Comparison of ENCODE assay signal across 8 mouse cellular contexts in the genomic region with DNA sequence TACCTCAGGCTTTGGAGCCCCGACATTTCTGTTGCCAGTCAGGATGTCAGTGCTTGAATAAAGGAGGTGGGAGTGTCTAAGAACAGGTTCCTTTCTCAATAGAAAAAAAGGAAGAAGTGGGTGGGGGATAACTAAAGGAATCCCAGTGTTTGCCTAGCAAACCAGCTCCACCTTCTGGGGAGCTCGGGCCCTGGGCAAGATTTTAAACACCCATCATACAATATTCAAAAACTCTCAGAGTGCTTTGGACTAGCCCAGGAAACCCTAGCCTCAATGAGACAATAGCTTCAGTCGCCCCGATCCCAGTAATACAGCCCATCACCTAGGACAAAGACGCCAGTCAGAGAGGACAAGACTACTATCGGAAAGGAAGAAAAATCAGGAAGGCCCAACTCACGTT. TPM values are rescaled to one million over a fixed set of nuclear protein-coding genes. Genes with fewer than 3 reads are reported as not detected.
A peak's percentile ranks its signal among the peaks of the same experiment; 100 is the strongest.
DNase-seq lines count a peak whose midpoint lies in the region; ATAC-seq and TF ChIP-seq lines count a peak whose summit lies in the region.

No protein-coding gene starts in this region.

- H3K79me2 ChIP-seq in CH12.LX (replicated peaks; ENCODE audit: control insufficient read depth, extremely low read depth, insufficient read depth, poor library complexity, severe bottlenecking): no peaks in the 10 kb centered on the region

- no peak for TF ChIP-seq EP300 in CH12.LX (IDR thresholded peaks at IDR 0.05; ENCODE audit: low read length)

- dilution Hi-C loops in CH12.LX (cut with MboI; ENCODE audit: extremely low pct_ligation_motif_present, extremely low pct_unique_long_range_greater_than_20kb, low sequenced_read_pairs): no loop called here

- intact Hi-C loops in heart, postnatal 10 days (cut with DNase I): loop anchor here (2.0 to 5.0 kb wide), 2 partner anchors 165 to 443 kb away; partner anchors contain the start of gene Thsd4

- WGBS in heart, embryonic 13.5 days: 6% methylated on average over 7 of the region's 7 CpGs
- WGBS in intestine, postnatal 0 days: 2% methylated on average over 7 of the region's 7 CpGs
- 1% methylated on average over 7 of the region's 7 CpGs for WGBS in midbrain, embryonic 11.5 days

- H3K36me3 ChIP-seq in heart, embryonic 13.5 days: peaks cover 14% of the 10 kb centered on the region
- peaks cover 0 to 7% of the 10 kb centered on the region in 2 experiments for H3K36me3 ChIP-seq in CH12.LX (replicated peaks in 1 of 2; ENCODE audit: control insufficient read depth in 1 of 2, insufficient read depth in 1 of 2, low read length in 1 of 2)
- H3K36me3 ChIP-seq in intestine, postnatal 0 days (ENCODE audit: control insufficient read depth, insufficient read depth): no peaks in the 10 kb centered on the region
- H3K36me3 ChIP-seq in midbrain, embryonic 11.5 days (ENCODE audit: control insufficient read depth, insufficient read depth, low read length): no peaks in the 10 kb centered on the region

- peak overlapping the region; percentile 78 for H3K9ac ChIP-seq in heart, embryonic 13.5 days
- peak overlapping the region; percentile 0; the same call in 1 of the 2 replicates for H3K9ac ChIP-seq in CH12.LX (ENCODE audit: insufficient read depth, low read depth)
- H3K9ac ChIP-seq in intestine, postnatal 0 days (ENCODE audit: low read depth, low read length): 0 out of 2 replicates have a peak overlapping the region, but pooled peaks have one; percentile 5
- peak overlapping the region; percentile 55 for H3K9ac ChIP-seq in midbrain, embryonic 11.5 days (ENCODE audit: low read length)

- DNase-seq in heart, postnatal 10 days: no peak
- DNase-seq in CH12.LX (ENCODE audit: extremely low read depth): peak; percentile 31
- no peak for DNase-seq in midbrain, embryonic 11.5 days (ENCODE audit: low spot score, missing footprints)
- DNase-seq in adrenal gland, adult 2 months: no peak
- no peak for DNase-seq in spleen, adult 12 weeks (ENCODE audit: low spot score)

- no peaks in the 10 kb centered on the region for H3K9me3 ChIP-seq in heart, embryonic 13.5 days
- peaks cover 5% of the 10 kb centered on the region for H3K9me3 ChIP-seq in CH12.LX (replicated peaks; ENCODE audit: low read length)
- no peaks in the 10 kb centered on the region for H3K9me3 ChIP-seq in intestine, postnatal 0 days (ENCODE audit: control insufficient read depth)
- no peaks in the 10 kb centered on the region for H3K9me3 ChIP-seq in midbrain, embryonic 11.5 days (ENCODE audit: control insufficient read depth, low read length)

- peak; percentile 33 for TF ChIP-seq RAD21 in CH12.LX (IDR thresholded peaks at IDR 0.05; ENCODE audit: low read depth, low read length)

- no peaks in the 10 kb centered on the region for H3K27me3 ChIP-seq in heart, embryonic 13.5 days (replicated peaks)
- H3K27me3 ChIP-seq in CH12.LX (replicated peaks): no peaks in the 10 kb centered on the region
- no peaks in the 10 kb centered on the region for H3K27me3 ChIP-seq in intestine, postnatal 0 days (replicated peaks; ENCODE audit: control insufficient read depth, insufficient read depth, low read length)
- H3K27me3 ChIP-seq in midbrain, embryonic 11.5 days (ENCODE audit: control insufficient read depth, insufficient read depth, low read length): no peaks in the 10 kb centered on the region

- no peak for ATAC-seq in heart, embryonic 13.5 days (ENCODE audit: extremely low read depth, insufficient number of reproducible peaks, low FRiP score, low TSS enrichment)
- no peak for ATAC-seq in intestine, postnatal 0 days
- ATAC-seq in midbrain, embryonic 11.5 days (ENCODE audit: low FRiP score): peak; percentile 71

- in situ Hi-C loops in CH12.LX (cut with MboI; ENCODE audit: low pct_ligation_motif_present, low pct_unique_long_range_greater_than_20kb, low sequenced_read_pairs): no loop called here

- no peak for TF ChIP-seq POLR2A in CH12.LX (IDR thresholded peaks at IDR 0.05; ENCODE audit: low read depth, low read length)
- peak; percentile 12; the same call in 1 of the 2 replicates for TF ChIP-seq POLR2A in cortical plate, adult 2 months (IDR thresholded peaks at IDR 0.05; ENCODE audit: extremely low read depth, insufficient read depth, low read length)

- peaks cover 11% of the 10 kb centered on the region for H3K4me1 ChIP-seq in heart, embryonic 13.5 days
- H3K4me1 ChIP-seq in CH12.LX (ENCODE audit: control insufficient read depth in 1 of 2, insufficient read depth in 2 of 2): peaks cover 0 to 11% of the 10 kb centered on the region in 2 experiments; a peak in 1 of 4 replicates
- H3K4me1 ChIP-seq in cortical plate, adult 2 months (ENCODE audit: control insufficient read depth, insufficient read depth, low read length): peaks cover 5% of the 10 kb centered on the region; the same call in 1 of the 2 replicates
- no peaks in the 10 kb centered on the region for H3K4me1 ChIP-seq in intestine, postnatal 0 days (replicated peaks; ENCODE audit: control insufficient read depth, insufficient read depth, low read length)
- peaks cover 5% of the 10 kb centered on the region; the same call in 1 of the 2 replicates for H3K4me1 ChIP-seq in midbrain, embryonic 11.5 days (ENCODE audit: control insufficient read depth, insufficient read depth, low read length)

- TF ChIP-seq CTCF in CH12.LX (conservative IDR thresholded peaks at IDR 0.05 in 1 of 2, IDR thresholded peaks at IDR 0.05 in 1 of 2; ENCODE audit: low read depth in 2 of 2, low read length in 2 of 2): peak in 1 of 2 experiments; percentile 38; a peak in 2 of 4 replicates
- peak; percentile 28; the same call in 1 of the 2 replicates for TF ChIP-seq CTCF in cortical plate, adult 2 months (IDR thresholded peaks at IDR 0.05; ENCODE audit: extremely low read depth, insufficient read depth, low read length)
- peak; percentile 60 for TF ChIP-seq CTCF in intestine, postnatal 0 days (IDR thresholded peaks at IDR 0.05; ENCODE audit: low read depth)

- H3K27ac ChIP-seq in heart, embryonic 13.5 days (replicated peaks): peak overlapping the region; percentile 71
- no peak overlapping the region for H3K27ac ChIP-seq in CH12.LX (ENCODE audit: insufficient read depth, low read depth)
- peak overlapping the region; percentile 26 for H3K27ac ChIP-seq in cortical plate, adult 2 months (ENCODE audit: insufficient read depth, low read length)
- peak overlapping the region; percentile 47 for H3K27ac ChIP-seq in intestine, postnatal 0 days (ENCODE audit: low read depth, low read length)
- peak overlapping the region; percentile 98 for H3K27ac ChIP-seq in midbrain, embryonic 11.5 days (ENCODE audit: low read depth, low read length)

- H3K4me2 ChIP-seq in heart, embryonic 13.5 days: peak overlapping the region; percentile 79
- peak overlapping the region; percentile 35 for H3K4me2 ChIP-seq in CH12.LX (ENCODE audit: insufficient read depth, low read depth, poor library complexity, severe bottlenecking)
- peak overlapping the region; percentile 67 for H3K4me2 ChIP-seq in intestine, postnatal 0 days (replicated peaks; ENCODE audit: low read depth)
- peak overlapping the region; percentile 64 for H3K4me2 ChIP-seq in midbrain, embryonic 11.5 days

- peak overlapping the region; percentile 77 for H3K4me3 ChIP-seq in heart, embryonic 13.5 days
- peak overlapping the region; percentile 64 to 85 (median 74) for H3K4me3 ChIP-seq in CH12.LX (replicated peaks in 1 of 3; ENCODE audit: low read depth in 2 of 3, low read length in 2 of 3, poor library complexity in 1 of 3)
- H3K4me3 ChIP-seq in cortical plate, adult 2 months (ENCODE audit: insufficient read depth, low read length): peak overlapping the region; percentile 63
- peak overlapping the region; percentile 60 for H3K4me3 ChIP-seq in intestine, postnatal 0 days (ENCODE audit: low read depth, low read length)
- H3K4me3 ChIP-seq in midbrain, embryonic 11.5 days (ENCODE audit: low read depth, low read length): peak overlapping the region; percentile 47

TF ChIP-seq in CH12.LX, 34 proteins besides CTCF, POLR2A, EP300 and RAD21:
- TF ChIP-seq ZNF384 (IDR thresholded peaks at IDR 0.05; ENCODE audit: low read depth, low read length) (peak; percentile 58; the same call in 1 of the 2 replicates), MYC (IDR thresholded peaks at IDR 0.05; ENCODE audit: low read depth, low read length) (no peak)

RNA-seq across cellular contexts. Expression of gene Lrrc49, which starts 0.5 kb away (rescaled TPM):
- 8.2 and 8.9 TPM in 2 replicates for polyA plus RNA-seq in heart, embryonic 13.5 days (2015; fragmentation: Nextera tagmentation; extraction: Ambion mirVana)
- 1 to 10 TPM; 7.2 to 9.3 TPM for total RNA-seq in heart, postnatal 10 days (2021)
- total RNA-seq in CH12.LX (2012; rRNA removed) (3.1 and 3.7 TPM in 2 replicates), CH12.LX (2014; rRNA removed) (6.6 TPM in 2 replicates)
- polyA plus RNA-seq in CH12.LX (2012; ENCODE audit: insufficient read length, low read depth): 6.2 and 7.1 TPM in 2 replicates
- polyA plus RNA-seq in cortical plate, adult 2 months (2012; rRNA removed): 70.3 and 73.5 TPM in 2 replicates
- 8.1 and 10.1 TPM in 2 replicates for polyA plus RNA-seq in intestine, postnatal 0 days (2015; fragmentation: Nextera tagmentation; extraction: Ambion mirVana)
- polyA plus RNA-seq in midbrain, embryonic 11.5 days (2014; fragmentation: Nextera tagmentation; extraction: Ambion mirVana): 51.6 and 56.0 TPM in 2 replicates
- total RNA-seq in adrenal gland, adult 2 months (2021): 10 to 100 TPM; 13.8 to 15.7 TPM
- polyA plus RNA-seq in adrenal gland, adult 2 months (2012; rRNA removed): 2.8 and 2.9 TPM in 2 replicates

RNA-seq across cellular contexts. Expression of gene Larp6, which starts 25.4 kb away (rescaled TPM):
- 0.69 and 0.94 TPM in 2 replicates for polyA plus RNA-seq in heart, embryonic 13.5 days (2015; fragmentation: Nextera tagmentation; extraction: Ambion mirVana)
- 1 to 10 TPM; 1.3 to 1.5 TPM for total RNA-seq in heart, postnatal 10 days (2021)
- not detected in 2 replicates for total RNA-seq in CH12.LX (2012; rRNA removed)
- not detected in 2 replicates for total RNA-seq in CH12.LX (2014; rRNA removed)
- not detected in 2 replicates for polyA plus RNA-seq in CH12.LX (2012; ENCODE audit: insufficient read length, low read depth)
- polyA plus RNA-seq in cortical plate, adult 2 months (2012; rRNA removed): 35.8 and 37.0 TPM in 2 replicates
- 1.1 and 1.2 TPM in 2 replicates for polyA plus RNA-seq in intestine, postnatal 0 days (2015; fragmentation: Nextera tagmentation; extraction: Ambion mirVana)
- polyA plus RNA-seq in midbrain, embryonic 11.5 days (2014; fragmentation: Nextera tagmentation; extraction: Ambion mirVana): 2.5 and 2.9 TPM in 2 replicates
- 1 to 10 TPM; 2.0 to 3.6 TPM for total RNA-seq in adrenal gland, adult 2 months (2021)
- polyA plus RNA-seq in adrenal gland, adult 2 months (2012; rRNA removed): 1.4 and 1.5 TPM in 2 replicates

Comparison
In these comparisons a context has a peak if more than half of its experiments do, and no peak if none do; other contexts are left out.
1. H3K9ac ChIP-seq: peak in every context shown above with its lines; median percentile 78 in heart, embryonic 13.5 days; 55 in midbrain, embryonic 11.5 days; 5 in intestine, postnatal 0 days; 0 in CH12.LX.